Mouse (Mus musculus) frontal cortex, adult 2 months (tissue): ENCODE data around the gene Map4k1. TPM values are rescaled to one million over a fixed set of nuclear protein-coding genes. Genes with fewer than 3 reads are reported as not detected.
"Not testable (repeated sequence)": the region's sequence is repeated elsewhere in the genome, so short reads cannot be mapped to it uniquely, and the experiment has no call there.

Experiments used
- DNase-seq, 2 experiments: peaks; one replicate each; pipeline ENCODE4 v3.0.0; 2022; ENCODE audit warnings: low spot score in 1 of 2; ENCODE audit errors: extremely low spot score in 1 of 2
- polyA plus RNA-seq: library from polyadenylated mRNA; depleted of rRNA; stranded (reverse); fragments of >200 nt; gene quantifications from 2 replicates; pipeline ENCODE4 v1.2.3, GENCODE M21; 2012

Gene Map4k1
- polyA plus RNA-seq, 1 experiment: 3.8 TPM

- DNase-seq: no peak
Measured at GRCm38 (mm10) chr7:28954773-28955172, 27.1 kb upstream of the Map4k1 start.

GRCm38 (mm10) chr7:28955295-28955897 lies 26.5 kb upstream of the Map4k1 start:
- DNase-seq: no peak

- DNase-seq: no peak
Measured at GRCm38 (mm10) chr7:28956270-28956669, 25.6 kb upstream of the Map4k1 start.

- no peak for DNase-seq
Measured at GRCm38 (mm10) chr7:28957286-28957685, 24.6 kb upstream of the Map4k1 start.

- DNase-seq: no peak
Measured at GRCm38 (mm10) chr7:28957997-28958725, 23.7 kb upstream of the Map4k1 start.

- no peak for DNase-seq
Measured at GRCm38 (mm10) chr7:28958770-28959169, 23.1 kb upstream of the Map4k1 start.

GRCm38 (mm10) chr7:28959505-28960045 lies 22.3 kb upstream of the Map4k1 start:
- no peak for DNase-seq

- DNase-seq: peak in 1 of 2 experiments; percentile 59
Measured at GRCm38 (mm10) chr7:28960354-28961046, 21.4 kb upstream of the Map4k1 start.

GRCm38 (mm10) chr7:28961584-28961926 lies 20.3 kb upstream of the Map4k1 start:
- no peak for DNase-seq

GRCm38 (mm10) chr7:28961927-28962670 lies 19.8 kb upstream of the Map4k1 start, which contains the start of gene Actn4:
Gene Actn4 (minus strand): TSS chr7:28962340.
- peak; percentile 96 to 99 for DNase-seq

- no peak for DNase-seq
Measured at GRCm38 (mm10) chr7:28963399-28963923, 18.4 kb upstream of the Map4k1 start.

GRCm38 (mm10) chr7:28965346-28965840 lies 16.5 kb upstream of the Map4k1 start:
- DNase-seq: no peak

- no peak for DNase-seq
Measured at GRCm38 (mm10) chr7:28966181-28966580, 15.7 kb upstream of the Map4k1 start.

GRCm38 (mm10) chr7:28966751-28967505 lies 14.9 kb upstream of the Map4k1 start:
- no peak for DNase-seq

GRCm38 (mm10) chr7:28968120-28968519 lies 13.7 kb upstream of the Map4k1 start:
- DNase-seq: not testable (repeated sequence)

- no peak for DNase-seq
Measured at GRCm38 (mm10) chr7:28969271-28969670, 12.6 kb upstream of the Map4k1 start.

GRCm38 (mm10) chr7:28969672-28970394 lies 12.0 kb upstream of the Map4k1 start:
- no peak for DNase-seq

GRCm38 (mm10) chr7:28971029-28971428 lies 10.8 kb upstream of the Map4k1 start:
- DNase-seq: no peak

- peak in 1 of 2 experiments; percentile 26 for DNase-seq
Measured at GRCm38 (mm10) chr7:28971770-28972269, 10.0 kb upstream of the Map4k1 start.
